In genomic region chr10:31189577-31189976, GRCm38 (mm10) we compare ENCODE assay signal across 20 mouse cellular contexts.
DNase-seq lines count a peak whose midpoint lies in the region; ATAC-seq and TF ChIP-seq lines count a peak whose summit lies in the region.
"Had no signal": no experiment of that assay in that cellular context is flagged by ENCODE, and none has a peak within 500 bp of the region (broad histone marks: within the 10 kb centered on the region; RNA-seq: fewer than 3 reads in every experiment).

No protein-coding gene starts in this region.

- TF ChIP-seq CTCF in layer of hippocampus, adult 2 months (conservative IDR thresholded peaks at IDR 0.05) = peak; percentile 32

- no peaks in the 10 kb centered on the region for H3K27me3 ChIP-seq in stomach, embryonic 14.5 days (ENCODE audit: control insufficient read depth, insufficient read depth, low read length)
- H3K27me3 ChIP-seq: embryonic facial prominence, embryonic 13.5 days; forebrain, embryonic 12.5 days; heart, embryonic 15.5 days; intestine, embryonic 15.5 days had no signal

- ATAC-seq in frontal cortex, adult (ENCODE audit: low TSS enrichment) = peak; percentile 79
- 0 out of 2 replicates have a peak, but pooled peaks have one; percentile 33 for ATAC-seq in stomach, embryonic 14.5 days (ENCODE audit: insufficient number of reproducible peaks, insufficient read depth, low FRiP score, low read depth)
- ATAC-seq: intestine, embryonic 15.5 days had no signal

- no peaks in the 10 kb centered on the region for H3K4me1 ChIP-seq in stomach, embryonic 14.5 days (ENCODE audit: control insufficient read depth, insufficient read depth, low read length)
- H3K4me1 ChIP-seq: embryonic facial prominence, embryonic 13.5 days; forebrain, embryonic 12.5 days; heart, embryonic 10.5 days; heart, embryonic 15.5 days; hindbrain, embryonic 10.5 days; intestine, embryonic 15.5 days had no signal

- no peak for DNase-seq in frontal cortex, postnatal 36 days (ENCODE audit: low spot score in 2 of 2)
- DNase-seq in layer of hippocampus, adult 2 months (ENCODE audit: low spot score in 2 of 2) = no peak
- DNase-seq in layer of hippocampus, postnatal 14 days (ENCODE audit: low spot score in 2 of 2) = no peak
- peak; percentile 5 for DNase-seq in ES-CJ7 (ENCODE audit: low read depth, low spot score)
- DNase-seq in yolk sac, embryonic 10.5 days (ENCODE audit: low spot score) = no peak
- DNase-seq: adrenal gland, postnatal 10 days; cerebellum, adult 18-20 months; cerebellum, postnatal 10 days; gastrocnemius, postnatal 10 days; heart, adult 18-20 months; heart, postnatal 14 days; kidney, adult 18-20 months had no signal

- 10% methylated on average over 1 of the region's 1 CpGs for WGBS in stomach, embryonic 14.5 days

- no peak overlapping the region for H3K9ac ChIP-seq in stomach, embryonic 14.5 days (replicated peaks; ENCODE audit: low read depth, low read length)
- H3K9ac ChIP-seq: embryonic facial prominence, embryonic 13.5 days; forebrain, embryonic 12.5 days; heart, embryonic 15.5 days; intestine, embryonic 15.5 days had no signal

- no peak overlapping the region for H3K4me2 ChIP-seq in stomach, embryonic 14.5 days (replicated peaks; ENCODE audit: low read depth, low read length)
- H3K4me2 ChIP-seq: embryonic facial prominence, embryonic 13.5 days; forebrain, embryonic 12.5 days; heart, embryonic 15.5 days; intestine, embryonic 15.5 days had no signal

- H3K9me3 ChIP-seq in stomach, embryonic 14.5 days (ENCODE audit: control insufficient read depth, low read depth, low read length) = no peaks in the 10 kb centered on the region
- H3K9me3 ChIP-seq: embryonic facial prominence, embryonic 13.5 days; forebrain, embryonic 12.5 days; heart, embryonic 10.5 days; heart, embryonic 15.5 days; hindbrain, embryonic 10.5 days; intestine, embryonic 15.5 days had no signal

- H3K4me3 ChIP-seq in layer of hippocampus, adult 2 months = no peak overlapping the region
- no peak overlapping the region for H3K4me3 ChIP-seq in stomach, embryonic 14.5 days (ENCODE audit: low read depth, low read length)
- H3K4me3 ChIP-seq: embryonic facial prominence, embryonic 13.5 days; forebrain, embryonic 12.5 days; heart, embryonic 10.5 days; heart, embryonic 15.5 days; hindbrain, embryonic 10.5 days; intestine, embryonic 15.5 days had no signal

- no peaks in the 10 kb centered on the region for H3K36me3 ChIP-seq in stomach, embryonic 14.5 days (ENCODE audit: control insufficient read depth, insufficient read depth, low read length)
- H3K36me3 ChIP-seq: embryonic facial prominence, embryonic 13.5 days; forebrain, embryonic 12.5 days; heart, embryonic 10.5 days; heart, embryonic 15.5 days; hindbrain, embryonic 10.5 days; intestine, embryonic 15.5 days had no signal

- H3K27ac ChIP-seq in layer of hippocampus, adult 2 months = no peak overlapping the region
- H3K27ac ChIP-seq in stomach, embryonic 14.5 days (ENCODE audit: low read length) = no peak overlapping the region
- H3K27ac ChIP-seq: embryonic facial prominence, embryonic 13.5 days; forebrain, embryonic 12.5 days; heart, embryonic 10.5 days; heart, embryonic 15.5 days; hindbrain, embryonic 10.5 days; intestine, embryonic 15.5 days had no signal
